Mouse (Mus musculus) midbrain, embryonic 16.5 days (tissue): Measurements from ENCODE around the gene Svs3a. TPM values are rescaled to one million over a fixed set of nuclear protein-coding genes. Genes with fewer than 3 reads are reported as not detected.

Experiments used
- polyA plus RNA-seq: library from polyadenylated mRNA; unstranded; fragments of >200 nt; fragmentation: Nextera tagmentation; extraction: Ambion mirVana; gene quantifications from 2 replicates; pipeline ENCODE4 v1.2.1, GENCODE M21; 2015

The Svs3a gene
- polyA plus RNA-seq, 1 experiment from 2014 or later: not detected

Other genes starting within 250 kb of the Svs3a start
- gene Stk4, start 218.9 kb upstream of the Svs3a start, polyA plus RNA-seq: 17.2 and 20.1 TPM in 2 replicates
- 49.6 and 50.4 TPM in 2 replicates for gene Tomm34, start 218.1 kb upstream of the Svs3a start, polyA plus RNA-seq
- 1.9 and 3.9 TPM in 2 replicates for gene Kcns1, start 118.2 kb upstream of the Svs3a start, polyA plus RNA-seq
- gene Wfdc5, start 106.5 kb upstream of the Svs3a start, polyA plus RNA-seq: not detected in 2 replicates
- gene Wfdc12, start 98.7 kb upstream of the Svs3a start, polyA plus RNA-seq: not detected in 2 replicates
- gene Wfdc15a, start 89.1 kb upstream of the Svs3a start, polyA plus RNA-seq: not detected in 2 replicates
- not detected in 2 replicates for gene Wfdc15b, start 67.6 kb upstream of the Svs3a start, polyA plus RNA-seq
- gene Svs2, start 50.8 kb upstream of the Svs3a start, polyA plus RNA-seq: not detected in 2 replicates
- not detected in 2 replicates for gene Svs3b, start 32.6 kb upstream of the Svs3a start, polyA plus RNA-seq
- not detected in 2 replicates for gene Svs4, start 10.8 kb upstream of the Svs3a start, polyA plus RNA-seq
- gene Svs6, start 27.5 kb downstream of the Svs3a start, polyA plus RNA-seq: not detected in 2 replicates
- gene Svs5, start 43.5 kb downstream of the Svs3a start, polyA plus RNA-seq: not detected in 2 replicates
- not detected in 2 replicates for gene Slpi, start 99.8 kb downstream of the Svs3a start, polyA plus RNA-seq
- gene Rbpjl, start 113.9 kb downstream of the Svs3a start, polyA plus RNA-seq: 0.04 TPM in 1 of 2 replicates, not detected in the other
- 0.93 and 1.1 TPM in 2 replicates for gene Matn4, start 115.9 kb downstream of the Svs3a start, polyA plus RNA-seq
- gene Sdc4, start 154.6 kb downstream of the Svs3a start, polyA plus RNA-seq: 6.3 and 8.7 TPM in 2 replicates
- 86.7 and 90.0 TPM in 2 replicates for gene Sys1, start 167.7 kb downstream of the Svs3a start, polyA plus RNA-seq
- gene Gm20458, start 171.7 kb downstream of the Svs3a start, polyA plus RNA-seq: 7.5 and 8.2 TPM in 2 replicates
- not detected in 2 replicates for gene Trp53tg5, start 184.5 kb downstream of the Svs3a start, polyA plus RNA-seq
- gene Dbndd2, start 196.8 kb downstream of the Svs3a start, polyA plus RNA-seq: 16.6 and 17.8 TPM in 2 replicates
- gene Pigt, start 208.3 kb downstream of the Svs3a start, polyA plus RNA-seq: 87.7 and 97.0 TPM in 2 replicates